22 mouse cellular contexts compared by ENCODE assay signal in the genomic region with DNA sequence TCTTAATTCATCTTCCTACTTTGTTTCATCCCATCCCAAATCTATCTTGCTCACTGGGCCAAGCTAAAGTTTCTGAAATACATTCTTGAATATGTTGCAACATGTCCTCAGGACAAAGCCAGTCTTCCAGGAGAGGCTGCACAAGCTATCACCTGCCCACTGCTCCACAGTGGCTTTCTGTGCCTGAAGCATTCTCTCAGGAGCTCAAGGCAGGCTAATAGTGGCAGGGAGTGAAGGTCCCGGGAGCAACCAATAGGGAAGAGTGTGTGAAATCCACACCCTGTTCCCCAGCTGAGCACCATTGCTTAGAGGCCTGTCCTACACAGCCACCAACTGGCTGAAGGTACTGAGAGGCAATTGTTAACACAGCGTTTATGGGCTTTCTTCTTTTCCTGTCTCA. TPM values are rescaled to one million over a fixed set of nuclear protein-coding genes. Genes with fewer than 3 reads are reported as not detected.
DNase-seq lines count a peak whose midpoint lies in the region; ATAC-seq and TF ChIP-seq lines count a peak whose summit lies in the region.
"Had no signal": no experiment of that assay in that cellular context is flagged by ENCODE, and none has a peak within 500 bp of the region (broad histone marks: within the 10 kb centered on the region; RNA-seq: fewer than 3 reads in every experiment).

No protein-coding gene starts in this region.

- H3K4me3 ChIP-seq in limb, embryonic 13.5 days = no peak overlapping the region
- H3K4me3 ChIP-seq in limb, embryonic 10.5 days = no peak overlapping the region
- H3K4me3 ChIP-seq in embryonic facial prominence, embryonic 14.5 days (ENCODE audit: low read depth, low read length) = no peak overlapping the region
- H3K4me3 ChIP-seq in limb, embryonic 14.5 days (replicated peaks; ENCODE audit: low read length) = no peak overlapping the region
- H3K4me3 ChIP-seq in stomach, embryonic 15.5 days (replicated peaks) = no peak overlapping the region
- H3K4me3 ChIP-seq in thymus, adult 2 months (ENCODE audit: control insufficient read depth, insufficient read depth, low read length) = no peak overlapping the region
- H3K4me3 ChIP-seq: forebrain, embryonic 13.5 days; heart, embryonic 13.5 days; liver, embryonic 15.5 days; midbrain, embryonic 13.5 days had no signal

- no peaks in the 10 kb centered on the region for H3K27me3 ChIP-seq in limb, embryonic 13.5 days
- H3K27me3 ChIP-seq in limb, embryonic 10.5 days (ENCODE audit: low read depth, poor library complexity, severe bottlenecking) = no peaks in the 10 kb centered on the region
- no peaks in the 10 kb centered on the region for H3K27me3 ChIP-seq in embryonic facial prominence, embryonic 14.5 days (replicated peaks; ENCODE audit: control insufficient read depth, insufficient read depth, low read length)
- no peaks in the 10 kb centered on the region for H3K27me3 ChIP-seq in limb, embryonic 14.5 days (ENCODE audit: control insufficient read depth, insufficient read depth, low read length)
- H3K27me3 ChIP-seq in stomach, embryonic 15.5 days (replicated peaks) = no peaks in the 10 kb centered on the region
- H3K27me3 ChIP-seq in thymus, adult 2 months (ENCODE audit: control insufficient read depth, insufficient read depth, low read length) = no peaks in the 10 kb centered on the region
- H3K27me3 ChIP-seq: CH12.LX; forebrain, embryonic 13.5 days; heart, embryonic 13.5 days; liver, embryonic 15.5 days; midbrain, embryonic 13.5 days had no signal

- no peaks in the 10 kb centered on the region for H3K36me3 ChIP-seq in limb, embryonic 13.5 days
- H3K36me3 ChIP-seq in limb, embryonic 10.5 days = no peaks in the 10 kb centered on the region
- no peaks in the 10 kb centered on the region for H3K36me3 ChIP-seq in embryonic facial prominence, embryonic 14.5 days (ENCODE audit: control insufficient read depth, insufficient read depth, low read length)
- no peaks in the 10 kb centered on the region for H3K36me3 ChIP-seq in limb, embryonic 14.5 days (ENCODE audit: control insufficient read depth, insufficient read depth, low read length)
- no peaks in the 10 kb centered on the region for H3K36me3 ChIP-seq in stomach, embryonic 15.5 days
- no peaks in the 10 kb centered on the region for H3K36me3 ChIP-seq in thymus, adult 2 months (ENCODE audit: control insufficient read depth, insufficient read depth, low read length)
- H3K36me3 ChIP-seq: heart, embryonic 13.5 days; liver, embryonic 15.5 days; midbrain, embryonic 13.5 days had no signal

- H3K9me3 ChIP-seq in limb, embryonic 13.5 days = no peaks in the 10 kb centered on the region
- H3K9me3 ChIP-seq in limb, embryonic 10.5 days (replicated peaks) = no peaks in the 10 kb centered on the region
- no peaks in the 10 kb centered on the region for H3K9me3 ChIP-seq in embryonic facial prominence, embryonic 14.5 days (ENCODE audit: control insufficient read depth, low read length)
- no peaks in the 10 kb centered on the region for H3K9me3 ChIP-seq in limb, embryonic 14.5 days (ENCODE audit: control insufficient read depth, low read length)
- H3K9me3 ChIP-seq in stomach, embryonic 15.5 days = no peaks in the 10 kb centered on the region
- H3K9me3 ChIP-seq: forebrain, embryonic 13.5 days; heart, embryonic 13.5 days; liver, embryonic 15.5 days; midbrain, embryonic 13.5 days had no signal

- TF ChIP-seq CTCF in thymus, adult 2 months (IDR thresholded peaks at IDR 0.05; ENCODE audit: borderline replicate concordance, control insufficient read depth, extremely low read depth, insufficient read depth, low read length, poor library complexity) = no peak

- no peak overlapping the region for H3K9ac ChIP-seq in limb, embryonic 13.5 days
- no peak overlapping the region for H3K9ac ChIP-seq in embryonic facial prominence, embryonic 14.5 days (ENCODE audit: low read depth, low read length)
- no peak overlapping the region for H3K9ac ChIP-seq in limb, embryonic 14.5 days (ENCODE audit: low read depth, low read length, severe bottlenecking)
- H3K9ac ChIP-seq in stomach, embryonic 15.5 days = no peak overlapping the region
- H3K9ac ChIP-seq: forebrain, embryonic 13.5 days; heart, embryonic 13.5 days; liver, embryonic 15.5 days; midbrain, embryonic 13.5 days had no signal

- TF ChIP-seq POLR2A in limb, embryonic 14.5 days (IDR thresholded peaks at IDR 0.05; ENCODE audit: borderline replicate concordance, extremely low read depth, insufficient read depth, insufficient read length) = no peak
- no peak for TF ChIP-seq POLR2A in thymus, adult 2 months (IDR thresholded peaks at IDR 0.05; ENCODE audit: control insufficient read depth, extremely low read depth, insufficient read depth, low read length, poor library complexity)

- 26% methylated on average over 2 of the region's 2 CpGs for WGBS in limb, embryonic 13.5 days
- WGBS in limb, embryonic 10.5 days = 28% methylated on average over 2 of the region's 2 CpGs
- 52% methylated on average over 2 of the region's 2 CpGs for WGBS in embryonic facial prominence, embryonic 14.5 days
- 26% methylated on average over 2 of the region's 2 CpGs for WGBS in limb, embryonic 14.5 days
- 36% methylated on average over 2 of the region's 2 CpGs for WGBS in stomach, embryonic 15.5 days
- WGBS in thymus, adult 2 months = 77% methylated on average over 2 of the region's 2 CpGs

- ATAC-seq in limb, embryonic 13.5 days (ENCODE audit: low FRiP score, low read depth) = peak; percentile 67
- ATAC-seq in embryonic facial prominence, embryonic 14.5 days (ENCODE audit: low read depth) = peak; percentile 89
- ATAC-seq in limb, embryonic 14.5 days (ENCODE audit: low FRiP score, low read depth) = no peak
- ATAC-seq in stomach, embryonic 15.5 days (ENCODE audit: insufficient read depth, low FRiP score, low read depth) = no peak; the same call in 1 of the 2 replicates
- ATAC-seq: forebrain, embryonic 13.5 days; hindbrain, postnatal 0 days; midbrain, embryonic 13.5 days had no signal

- H3K27ac ChIP-seq in limb, embryonic 13.5 days = no peak overlapping the region
- H3K27ac ChIP-seq in limb, embryonic 10.5 days = no peak overlapping the region
- H3K27ac ChIP-seq in embryonic facial prominence, embryonic 14.5 days (replicated peaks; ENCODE audit: low read depth, low read length) = no peak overlapping the region
- H3K27ac ChIP-seq in limb, embryonic 14.5 days (replicated peaks; ENCODE audit: low read depth, low read length) = no peak overlapping the region
- H3K27ac ChIP-seq in stomach, embryonic 15.5 days = peak overlapping the region; percentile 57
- H3K27ac ChIP-seq in thymus, adult 2 months (ENCODE audit: control insufficient read depth, insufficient read depth, low read length) = no peak overlapping the region
- H3K27ac ChIP-seq: forebrain, embryonic 13.5 days; heart, embryonic 13.5 days; hindbrain, postnatal 0 days; liver, embryonic 15.5 days; midbrain, embryonic 13.5 days had no signal

- DNase-seq in limb, embryonic 10.5 days (ENCODE audit: low spot score) = no peak
- peak; percentile 80 for DNase-seq in embryonic facial prominence, embryonic 14.5 days (ENCODE audit: low spot score)
- DNase-seq in limb, embryonic 14.5 days (ENCODE audit: low spot score) = peak; percentile 17
- DNase-seq in Muller cell, postnatal 12 days (ENCODE audit: inconsistent ontology term) = no peak
- no peak for DNase-seq in spleen, postnatal 14 days (ENCODE audit: low spot score in 2 of 2)
- no peak for DNase-seq in thymus, adult 2 months
- DNase-seq: adrenal gland, postnatal 36 days; cerebellum, adult 8-10 months; gastrocnemius, postnatal 36 days; heart, postnatal 4 days; kidney, adult 9 months; kidney, postnatal 4 days; retina, postnatal 1 day; thymus, postnatal 36 days had no signal

- no peak overlapping the region for H3K4me2 ChIP-seq in limb, embryonic 13.5 days (replicated peaks)
- no peak overlapping the region for H3K4me2 ChIP-seq in embryonic facial prominence, embryonic 14.5 days (ENCODE audit: low read depth, low read length)
- H3K4me2 ChIP-seq in limb, embryonic 14.5 days (replicated peaks; ENCODE audit: low read depth, low read length, severe bottlenecking) = no peak overlapping the region
- H3K4me2 ChIP-seq in stomach, embryonic 15.5 days = no peak overlapping the region
- H3K4me2 ChIP-seq: forebrain, embryonic 13.5 days; heart, embryonic 13.5 days; liver, embryonic 15.5 days; midbrain, embryonic 13.5 days had no signal

- H3K4me1 ChIP-seq in limb, embryonic 13.5 days = no peaks in the 10 kb centered on the region
- no peaks in the 10 kb centered on the region for H3K4me1 ChIP-seq in limb, embryonic 10.5 days
- H3K4me1 ChIP-seq in embryonic facial prominence, embryonic 14.5 days (ENCODE audit: control insufficient read depth, insufficient read depth, low read length) = no peaks in the 10 kb centered on the region
- no peaks in the 10 kb centered on the region for H3K4me1 ChIP-seq in limb, embryonic 14.5 days (ENCODE audit: control insufficient read depth, insufficient read depth, low read length)
- H3K4me1 ChIP-seq in stomach, embryonic 15.5 days = no peaks in the 10 kb centered on the region
- no peaks in the 10 kb centered on the region for H3K4me1 ChIP-seq in thymus, adult 2 months (replicated peaks; ENCODE audit: control insufficient read depth, insufficient read depth, low read length)
- H3K4me1 ChIP-seq: forebrain, embryonic 13.5 days; heart, embryonic 13.5 days; liver, embryonic 15.5 days; midbrain, embryonic 13.5 days had no signal

RNA-seq across cellular contexts. Expression of gene S100a10, which starts 26.1 kb away (rescaled TPM):
- polyA plus RNA-seq in limb, embryonic 13.5 days (2015; fragmentation: Nextera tagmentation; extraction: Ambion mirVana) = 345 and 367 TPM in 2 replicates
- polyA plus RNA-seq in limb, embryonic 10.5 days (2016; fragmentation: Nextera tagmentation; extraction: Ambion mirVana) = 74.9 and 78.4 TPM in 2 replicates
- 687 and 752 TPM in 2 replicates for polyA plus RNA-seq in embryonic facial prominence, embryonic 14.5 days (2014; fragmentation: Nextera tagmentation; extraction: Ambion mirVana)
- polyA plus RNA-seq in limb, embryonic 14.5 days (2012; rRNA removed) = 208 and 328 TPM in 2 replicates
- 625 and 691 TPM in 2 replicates for polyA plus RNA-seq in limb, embryonic 14.5 days (2014; fragmentation: Nextera tagmentation; extraction: Ambion mirVana)
- 444 and 470 TPM in 2 replicates for polyA plus RNA-seq in stomach, embryonic 15.5 days (2015; fragmentation: Nextera tagmentation; extraction: Ambion mirVana)
- 99.3 and 121 TPM in 2 replicates for polyA plus RNA-seq in thymus, adult 2 months (2012; rRNA removed)

Comparison
In these comparisons a context has a peak if more than half of its experiments do, and no peak if none do; other contexts are left out.
1. ATAC-seq: peak in limb, embryonic 13.5 days (single experiment) and embryonic facial prominence, embryonic 14.5 days (single experiment); none in limb, embryonic 14.5 days (single experiment) and stomach, embryonic 15.5 days (single experiment).
2. DNase-seq: peak in embryonic facial prominence, embryonic 14.5 days (single experiment) and limb, embryonic 14.5 days (single experiment); none in limb, embryonic 10.5 days (single experiment), Muller cell, postnatal 12 days (single experiment), spleen, postnatal 14 days (0 of 2) and thymus, adult 2 months (single experiment).